Mouse (Mus musculus) liver, postnatal 0 days (tissue): ENCODE measurements around the gene 1110008L16Rik.

Experiments used
- CTCF ChIP-seq: sonication (generic); IDR thresholded peaks from 2 replicates; pipeline ENCODE4 v1.5.1; 2016; ENCODE audit warnings: antibody characterized with exemption, low read depth
- EP300 ChIP-seq: IDR thresholded peaks from 2 replicates; pipeline ENCODE4 v1.6.1; 2016; ENCODE audit warnings: antibody characterized with exemption, low read depth, mild to moderate bottlenecking

DNA sequence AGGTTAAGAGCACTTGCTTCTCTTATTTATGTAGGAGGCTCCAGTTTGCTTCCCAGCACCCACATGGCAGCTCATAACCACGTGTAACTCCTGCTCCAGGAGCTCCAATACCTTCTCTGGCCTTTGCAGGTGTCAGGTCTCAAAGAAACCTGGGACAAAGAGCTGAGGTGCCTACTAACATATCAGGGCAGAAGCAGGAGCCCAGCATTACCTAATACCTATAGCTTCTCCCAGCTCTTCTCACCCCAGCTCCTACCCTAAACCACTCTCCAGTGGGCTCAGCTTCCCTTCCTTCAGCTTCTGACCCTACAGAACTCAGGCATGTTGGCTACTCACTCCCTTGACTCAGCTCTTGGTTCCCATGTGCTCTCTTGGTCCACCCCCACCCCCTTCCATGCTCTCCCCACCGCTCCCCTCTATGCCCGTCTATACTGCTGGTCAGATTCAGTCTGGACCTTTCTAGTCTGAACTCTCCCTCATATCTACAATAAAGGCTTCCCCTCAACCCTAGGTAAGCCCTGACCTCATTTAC lies 1.5 kb downstream of the 1110008L16Rik start:
- TF ChIP-seq CTCF (no peak), EP300 (no peak)
